Mouse (Mus musculus): ENCODE measurements around the gene Brap.

DNA sequence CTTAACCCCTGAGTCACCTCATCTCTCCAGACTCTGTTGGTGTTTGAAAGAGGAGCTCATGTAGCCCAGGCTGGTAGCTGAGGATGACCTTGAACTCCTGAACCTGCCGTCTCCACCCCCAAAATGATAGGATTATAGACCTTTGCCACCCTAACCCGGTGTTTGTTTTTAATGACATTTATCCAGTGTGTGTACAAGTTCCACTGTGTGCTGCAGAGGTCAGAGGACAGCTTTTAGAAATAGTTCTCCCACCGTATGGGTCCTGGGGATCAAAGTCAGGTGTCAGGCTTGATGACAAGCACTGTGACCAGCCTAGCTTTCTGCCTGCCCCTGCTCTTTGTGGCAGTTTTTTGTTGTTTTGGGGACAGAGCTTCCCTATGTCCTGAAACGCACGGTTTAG, 39.5 kb downstream of the Brap start:
- TF ChIP-seq CTCF (IDR thresholded peaks at IDR 0.05; ENCODE audit: low read depth, low read length), result no peak
- no peak for TF ChIP-seq POLR2A (IDR thresholded peaks at IDR 0.05; ENCODE audit: borderline replicate concordance, low read depth, low read length)
